Mouse (Mus musculus) liver, postnatal 0 days (tissue): ENCODE measurements around the gene Srsf12. TPM values are rescaled to one million over a fixed set of nuclear protein-coding genes. Genes with fewer than 3 reads are reported as not detected.

Experiments used
- ATAC-seq: fragments of 200-750 bp; cut with Nextera tagmentation; 2 replicates; pipeline ENCODE4 v1.8.0; 2017; ENCODE audit warnings: mild to moderate bottlenecking, moderate library complexity
- DNase-seq: peaks from one replicate; pipeline ENCODE4 v3.0.0-alpha.2; 2016
- H3K27ac ChIP-seq: fragments of 300-500 bp; sonication (generic); 2 replicates; pipeline ENCODE4 v1.5.1; 2014; ENCODE audit warnings: antibody characterized with exemption, moderate library complexity, mild to moderate bottlenecking, low read depth
- H3K27me3 ChIP-seq: fragments of 300-500 bp; sonication (generic); 2 replicates; pipeline ENCODE4 v1.6.1; 2014; ENCODE audit warnings: low read length, control low read depth, mixed read lengths; ENCODE audit not compliant: insufficient read depth
- H3K36me3 ChIP-seq: fragments of 300-500 bp; sonication (generic); replicated peaks from 2 replicates; pipeline ENCODE4 v1.6.1; 2014; ENCODE audit warnings: mild to moderate bottlenecking, control low read depth, low read length, moderate library complexity, mixed read lengths; ENCODE audit not compliant: insufficient read depth
- H3K4me1 ChIP-seq: fragments of 300-500 bp; sonication (generic); 2 replicates; pipeline ENCODE4 v1.6.1; 2014; ENCODE audit warnings: antibody characterized with exemption, mild to moderate bottlenecking, control low read depth; ENCODE audit not compliant: insufficient read depth
- H3K4me2 ChIP-seq: fragments of 300-500 bp; sonication (generic); 2 replicates; pipeline ENCODE4 v1.6.1; 2014; ENCODE audit warnings: low read depth, mild to moderate bottlenecking, low read length, moderate library complexity, mixed read lengths
- H3K4me3 ChIP-seq: fragments of 300-500 bp; sonication (generic); 2 replicates; pipeline ENCODE4 v1.5.1; 2014; ENCODE audit warnings: low read depth, low read length
- H3K9ac ChIP-seq: fragments of 300-500 bp; sonication (generic); replicated peaks from 2 replicates; pipeline ENCODE4 v1.6.1; 2014; ENCODE audit warnings: mild to moderate bottlenecking, moderate library complexity
- H3K9me3 ChIP-seq: fragments of 300-500 bp; sonication (generic); 2 replicates; pipeline ENCODE4 v1.6.1; 2016; ENCODE audit warnings: mild to moderate bottlenecking, control low read depth, low read length, mixed read lengths
- CTCF ChIP-seq: sonication (generic); IDR thresholded peaks from 2 replicates; pipeline ENCODE4 v1.5.1; 2016; ENCODE audit warnings: antibody characterized with exemption, low read depth
- EP300 ChIP-seq: IDR thresholded peaks from 2 replicates; pipeline ENCODE4 v1.6.1; 2016; ENCODE audit warnings: antibody characterized with exemption, low read depth, mild to moderate bottlenecking
- WGBS: fragments of 180-500 bp; shearing (Covaris S2); extraction: QIAGEN DNeasy Blood & Tissue Kit; methylation state at CpG from one replicate; pipeline ENCODE4 v1.1.7; 2014; ENCODE audit not compliant: insufficient replicate concordance; 5-methylcytosine and 5-hydroxymethylcytosine counted together
- polyA plus RNA-seq: library from polyadenylated mRNA; unstranded; fragments of >200 nt; fragmentation: Nextera tagmentation; extraction: Ambion mirVana; gene quantifications from 2 replicates; pipeline ENCODE4 v1.2.1, GENCODE M21; 2015

The Srsf12 gene
- 0.04 and 0.08 TPM in 2 replicates for polyA plus RNA-seq

DNA sequence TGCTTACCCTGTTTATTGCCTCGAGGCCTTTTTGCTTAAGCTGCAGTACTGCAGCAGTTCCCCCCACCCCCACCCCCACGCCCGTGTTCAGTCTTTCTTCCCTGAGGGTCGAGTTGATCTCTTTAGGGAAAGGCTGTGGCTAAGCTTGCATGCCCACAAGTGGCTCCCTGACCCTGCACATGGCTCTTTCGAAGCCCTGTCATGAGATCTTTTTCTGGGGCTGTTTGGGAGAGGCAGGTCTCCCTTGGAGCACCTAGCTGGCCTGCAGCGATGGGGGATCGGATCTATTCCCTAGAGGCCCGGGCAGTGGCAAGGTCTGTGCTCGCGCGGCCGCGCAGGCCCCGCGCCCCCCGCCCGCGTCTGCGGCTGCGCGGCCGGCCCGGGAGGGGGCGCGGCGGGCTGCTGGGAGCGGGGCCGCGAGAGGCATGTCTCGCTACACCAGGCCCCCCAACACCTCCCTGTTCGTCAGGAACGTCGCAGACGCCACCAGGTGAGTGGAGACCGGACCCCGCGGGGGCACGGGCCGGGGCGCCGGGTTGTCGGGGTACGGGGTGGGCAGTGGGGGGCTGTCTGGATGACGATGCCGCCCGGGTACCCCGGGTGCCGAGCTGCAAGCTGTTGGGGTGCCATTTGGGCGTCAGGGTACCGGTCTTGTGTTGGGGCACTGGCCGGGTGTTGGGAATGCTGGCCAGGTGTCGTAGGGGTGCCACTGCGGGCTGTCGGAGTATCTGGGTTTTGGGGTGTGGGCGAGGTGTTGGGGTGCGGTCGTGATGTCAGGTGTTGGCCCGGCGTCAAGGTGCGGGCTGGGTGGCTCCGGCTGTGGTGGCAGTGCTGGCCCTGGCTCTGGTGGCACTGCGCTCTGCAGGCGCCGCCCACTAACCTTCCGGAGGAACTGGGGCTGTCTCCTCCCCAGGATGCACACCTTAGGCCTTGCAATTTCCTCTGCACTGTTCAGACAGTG, at the start of gene Srsf12:
Gene Srsf12 (plus strand): TSS at position 111 of the 961 bp plus-strand sequence.
- Histone ChIP-seq H3K9me3 (no peaks in the 10 kb centered on the region; the same call in 1 of the 2 replicates), H3K9ac (peak within 1 kb of the TSS; percentile 18; the same call in 1 of the 2 replicates)
- DNase-seq, result no peak

DNA sequence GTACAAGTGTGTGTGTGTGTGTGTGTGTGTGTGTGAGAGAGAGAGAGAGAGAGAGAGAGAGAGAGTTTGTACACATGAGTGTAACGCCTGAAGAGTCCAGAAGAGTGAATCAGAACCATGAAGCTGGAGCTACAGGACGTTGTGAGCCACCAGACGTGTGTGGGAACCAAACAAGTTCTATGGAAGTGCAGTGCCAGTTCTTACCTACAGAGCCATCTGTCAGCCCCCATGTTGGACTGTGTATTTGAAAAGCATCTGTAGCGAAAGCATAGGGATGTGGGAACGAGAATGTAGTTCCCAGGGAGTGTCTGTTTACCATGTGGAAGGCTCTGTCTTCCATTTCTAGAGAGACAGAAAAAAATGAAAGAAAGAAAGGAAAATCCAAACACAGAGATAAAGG, 25.3 kb upstream of the Srsf12 start:
- 68% methylated on average over 5 of the region's 5 CpGs for whole genome bisulfite sequencing
- Histone ChIP-seq H3K9me3 (no peaks in the 10 kb centered on the region), H3K36me3 (no peaks in the 10 kb centered on the region), H3K4me3 (no peak overlapping the region), H3K4me1 (no peaks in the 10 kb centered on the region), H3K4me2 (no peak overlapping the region), H3K9ac (no peak overlapping the region), H3K27ac (no peak overlapping the region), H3K27me3 (0 out of 2 replicates have a peak, but pooled peaks cover 2% of the 10 kb centered on the region)
- TF ChIP-seq CTCF, result no peak
- TF ChIP-seq EP300, result no peak
- ATAC-seq (no peak), DNase-seq (no peak)

More for the DNA sequence above, at the start of gene Srsf12:
- H3K27ac ChIP-seq, result no peak within 1 kb of the TSS
- H3K27me3 ChIP-seq, result peaks cover 3% of the 10 kb centered on the region; the same call in 1 of the 2 replicates
- H3K4me2 ChIP-seq, result peak within 1 kb of the TSS; percentile 82
- WGBS, result 3% methylated on average over 56 of the region's 65 CpGs
- H3K4me3 ChIP-seq, result peak within 1 kb of the TSS; percentile 40
- no peaks in the 10 kb centered on the region for H3K36me3 ChIP-seq
- ATAC-seq, result no peak
- TF ChIP-seq CTCF, result peak; percentile 21; the same call in 1 of the 2 replicates
- no peak for TF ChIP-seq EP300
- H3K4me1 ChIP-seq, result peaks cover 8% of the 10 kb centered on the region

DNA sequence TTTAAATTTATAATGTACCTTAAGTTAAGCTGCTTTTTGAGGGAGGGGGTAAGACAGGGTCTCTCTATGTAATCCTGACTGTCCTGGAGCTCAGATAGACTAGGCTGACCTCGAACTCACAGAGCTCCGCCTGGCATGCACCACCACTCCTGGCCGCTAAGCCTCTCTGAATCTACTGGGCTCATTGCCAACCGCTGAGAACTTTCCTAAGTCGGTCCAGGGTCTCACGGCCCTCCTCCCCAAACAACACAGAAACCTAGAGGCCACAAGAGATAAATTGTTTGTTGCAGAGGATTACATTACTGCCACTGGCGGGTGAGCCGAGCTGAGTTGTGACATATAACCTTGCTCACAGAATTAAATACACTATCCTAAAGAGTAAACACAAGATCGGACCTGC, 20.6 kb upstream of the Srsf12 start:
- ATAC-seq (no peak), DNase-seq (no peak)
- Histone ChIP-seq H3K36me3 (no peaks in the 10 kb centered on the region), H3K4me1 (0 out of 2 replicates have a peak, but pooled peaks cover 3% of the 10 kb centered on the region), H3K9ac (no peak overlapping the region), H3K4me2 (0 out of 2 replicates have a peak overlapping the region, but pooled peaks have one; percentile 90), H3K9me3 (no peaks in the 10 kb centered on the region), H3K27ac (no peak overlapping the region), H3K4me3 (no peak overlapping the region), H3K27me3 (peaks cover 11% of the 10 kb centered on the region)
- no peak for TF ChIP-seq EP300
- WGBS, result 34% methylated on average over 9 of the region's 9 CpGs

DNA sequence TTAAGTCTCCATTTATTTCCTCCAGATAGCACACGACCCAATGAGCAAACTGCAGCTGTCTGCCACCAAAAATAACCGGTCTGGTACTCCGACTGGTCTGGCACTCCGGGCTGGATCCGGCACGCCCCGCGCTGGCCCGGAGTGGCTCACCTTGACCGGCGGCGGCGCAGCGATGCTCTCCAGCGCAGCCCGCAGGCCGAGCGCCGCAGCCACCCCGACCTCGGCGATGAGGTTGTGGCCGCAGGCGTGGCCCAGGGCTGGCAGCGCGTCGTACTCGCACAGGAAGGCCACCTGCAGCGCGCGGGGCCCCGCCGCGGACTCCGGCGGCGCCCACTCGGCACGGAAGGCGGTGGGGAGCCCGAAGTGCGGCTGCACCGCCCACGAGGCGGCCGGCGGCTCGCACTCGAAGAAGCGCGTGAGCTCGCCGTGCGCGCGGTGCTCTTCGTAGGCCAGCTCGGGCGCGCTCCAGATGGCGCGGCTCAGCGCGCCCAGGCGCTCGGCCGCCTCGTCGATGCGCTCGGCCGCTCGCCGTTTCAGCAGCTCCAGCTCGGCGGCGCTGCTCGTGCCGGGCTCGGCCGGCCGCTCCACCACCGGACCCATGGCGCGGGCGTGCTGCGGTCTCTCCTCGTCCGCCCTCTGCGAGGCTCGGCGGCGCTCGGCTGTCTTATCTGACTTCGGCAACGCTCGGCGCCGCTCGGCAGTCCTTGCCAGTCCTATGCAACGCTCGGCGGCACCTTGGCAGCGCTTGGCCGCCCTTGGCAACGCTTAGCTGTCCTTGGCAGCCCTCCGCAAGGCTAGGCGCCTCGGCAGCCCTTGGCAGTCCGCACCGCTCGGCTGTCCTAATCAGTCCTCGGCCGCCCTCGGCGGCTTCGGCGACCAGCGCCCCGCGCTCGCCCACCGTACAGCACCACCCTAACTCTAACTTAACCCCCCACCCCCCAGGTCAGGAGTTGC, 19.7 kb upstream of the Srsf12 start:
- peak; percentile 29; the same call in 1 of the 2 replicates for TF ChIP-seq CTCF
- no peak for TF ChIP-seq EP300
- ATAC-seq (peak; percentile 93), DNase-seq (peak; percentile 70)
- H3K4me3 ChIP-seq, result peak overlapping the region; percentile 56
- H3K4me2 ChIP-seq, result peak overlapping the region; percentile 90
- no peak overlapping the region for H3K27ac ChIP-seq
- WGBS, result under 1% methylated on average over 98 of the region's 123 CpGs
- H3K9me3 ChIP-seq, result no peaks in the 10 kb centered on the region
- H3K4me1 ChIP-seq, result 0 out of 2 replicates have a peak, but pooled peaks cover 3% of the 10 kb centered on the region
- H3K9ac ChIP-seq, result peak overlapping the region; percentile 30
- H3K27me3 ChIP-seq, result peaks cover 11% of the 10 kb centered on the region
- H3K36me3 ChIP-seq, result no peaks in the 10 kb centered on the region

DNA sequence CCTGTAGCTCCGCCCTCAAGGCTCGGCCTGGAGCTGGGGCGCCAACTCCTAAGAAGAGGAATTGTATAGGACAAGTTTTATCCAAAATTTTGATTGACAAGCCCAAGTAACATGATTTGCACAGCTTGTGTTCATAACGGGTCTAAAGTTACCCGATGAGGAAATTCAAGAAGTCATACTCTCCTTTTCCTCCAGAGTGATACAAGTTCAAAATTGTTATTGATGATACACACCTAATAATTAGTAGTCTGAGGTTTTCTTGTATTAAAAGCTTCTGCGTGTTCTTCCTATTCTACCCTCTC, 19.1 kb upstream of the Srsf12 start, which contains the start of gene Pm20d2:
Gene Pm20d2 (minus strand): TSS at position 3 of the 302 bp plus-strand sequence.
- H3K36me3 ChIP-seq, result no peaks in the 10 kb centered on the region
- WGBS, result 16% methylated on average over 6 of the region's 6 CpGs
- peak within 1 kb of the TSS; percentile 30 for H3K9ac ChIP-seq
- ATAC-seq, result no peak
- 0 out of 2 replicates have a peak, but pooled peaks cover 3% of the 10 kb centered on the region for H3K4me1 ChIP-seq
- DNase-seq, result no peak
- H3K9me3 ChIP-seq, result no peaks in the 10 kb centered on the region
- H3K4me3 ChIP-seq, result peak within 1 kb of the TSS; percentile 56
- peak within 1 kb of the TSS; percentile 90 for H3K4me2 ChIP-seq
- no peak within 1 kb of the TSS for H3K27ac ChIP-seq
- peaks cover 11% of the 10 kb centered on the region for H3K27me3 ChIP-seq
- TF ChIP-seq CTCF (no peak), EP300 (no peak)
